Mouse (Mus musculus): ENCODE data around the gene P2ry1.

DNA sequence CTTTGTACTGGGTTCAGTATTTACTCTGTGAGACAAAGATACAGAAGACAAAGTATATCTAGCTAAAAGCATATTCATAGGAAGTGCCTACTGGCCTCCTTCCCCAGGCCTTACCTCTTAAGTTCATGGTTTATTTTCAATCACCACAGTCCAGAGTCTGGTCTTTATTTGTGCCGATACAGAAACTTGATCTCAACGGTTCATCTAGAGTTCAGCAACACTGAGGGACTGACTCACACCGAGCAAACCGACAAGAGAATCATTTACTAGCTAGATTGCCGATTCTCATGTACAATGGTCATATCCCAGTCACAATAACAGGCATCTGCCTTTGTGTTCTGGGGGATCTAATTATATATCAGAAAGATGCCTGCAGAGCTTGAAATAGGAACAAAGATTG, 9.1 kb downstream of the P2ry1 start:
- no peak for TF ChIP-seq POLR2A (IDR thresholded peaks at IDR 0.05; ENCODE audit: insufficient read depth, low read depth, low read length)
- TF ChIP-seq CTCF (IDR thresholded peaks at IDR 0.05; ENCODE audit: insufficient read depth, low read depth, low read length), result no peak

Measured in olfactory bulb, adult 2 months (tissue).